Mouse (Mus musculus): ENCODE results near the gene Ugt1a8. TPM values are rescaled to one million over a fixed set of nuclear protein-coding genes. Genes with fewer than 3 reads are reported as not detected.
A peak's percentile ranks its signal among the peaks of the same experiment; 100 is the strongest.
"Not testable (repeated sequence)": the region's sequence is repeated elsewhere in the genome, so short reads cannot be mapped to it uniquely, and the experiment has no call there.

Ugt1a8 gene
- polyA plus RNA-seq, 1 experiment from 2014 or later = not detected

- 85% methylated on average over 2 of the region's 2 CpGs for WGBS
- not testable (repeated sequence) for H3K4me1 ChIP-seq (ENCODE audit: control insufficient read depth, insufficient read depth, low read length); H3K4me2 ChIP-seq (replicated peaks; ENCODE audit: low read depth, low read length); ATAC-seq (ENCODE audit: low FRiP score, low TSS enrichment); H3K9ac ChIP-seq (ENCODE audit: low read depth, low read length); H3K9me3 ChIP-seq (ENCODE audit: control insufficient read depth, low read length); H3K27me3 ChIP-seq (ENCODE audit: control insufficient read depth, insufficient read depth, low read length); H3K36me3 ChIP-seq (ENCODE audit: control insufficient read depth, insufficient read depth, low read length); H3K4me3 ChIP-seq (ENCODE audit: low read length); H3K27ac ChIP-seq (ENCODE audit: low read depth, low read length)
These were observed 41.5 kb downstream of the Ugt1a8 start for GRCm38 (mm10) chr1:88129091-88129490.

GRCm38 (mm10) chr1:88130223-88130622, 42.6 kb downstream of the Ugt1a8 start:
- H3K4me2 ChIP-seq (replicated peaks; ENCODE audit: low read depth, low read length); H3K27ac ChIP-seq (ENCODE audit: low read depth, low read length); H3K4me1 ChIP-seq (ENCODE audit: control insufficient read depth, insufficient read depth, low read length); H3K27me3 ChIP-seq (ENCODE audit: control insufficient read depth, insufficient read depth, low read length); ATAC-seq (ENCODE audit: low FRiP score, low TSS enrichment); H3K9ac ChIP-seq (ENCODE audit: low read depth, low read length); H3K9me3 ChIP-seq (ENCODE audit: control insufficient read depth, low read length); H3K36me3 ChIP-seq (ENCODE audit: control insufficient read depth, insufficient read depth, low read length); H3K4me3 ChIP-seq (ENCODE audit: low read length): not testable (repeated sequence)
- 100% methylated on average over 1 of the region's 1 CpGs for WGBS

GRCm38 (mm10) chr1:88133908-88134456, 46.4 kb downstream of the Ugt1a8 start:
- no peaks in the 10 kb centered on the region for H3K9me3 ChIP-seq (ENCODE audit: control insufficient read depth, low read length)
- no peaks in the 10 kb centered on the region for H3K27me3 ChIP-seq (ENCODE audit: control insufficient read depth, insufficient read depth, low read length)
- no peak overlapping the region for H3K4me2 ChIP-seq (replicated peaks; ENCODE audit: low read depth, low read length)
- 0 out of 2 replicates have a peak overlapping the region, but pooled peaks have one; percentile 42 for H3K27ac ChIP-seq (ENCODE audit: low read depth, low read length)
- no peak for ATAC-seq (ENCODE audit: low FRiP score, low TSS enrichment)
- no peak overlapping the region for H3K9ac ChIP-seq (ENCODE audit: low read depth, low read length)
- H3K4me1 ChIP-seq (ENCODE audit: control insufficient read depth, insufficient read depth, low read length) = peaks cover 8% of the 10 kb centered on the region; the same call in 1 of the 2 replicates
- H3K36me3 ChIP-seq (ENCODE audit: control insufficient read depth, insufficient read depth, low read length) = no peaks in the 10 kb centered on the region
- WGBS = 48% methylated on average over 3 of the region's 3 CpGs
- no peak overlapping the region for H3K4me3 ChIP-seq (ENCODE audit: low read length)

GRCm38 (mm10) chr1:88134457-88135011, 46.9 kb downstream of the Ugt1a8 start, which contains the start of gene Ugt1a6a:
Gene Ugt1a6a (plus strand): TSS chr1:88134809.
- H3K27ac ChIP-seq (ENCODE audit: low read depth, low read length) = 0 out of 2 replicates have a peak within 1 kb of the TSS, but pooled peaks have one; percentile 42

GRCm38 (mm10) chr1:88135229-88135904, 47.8 kb downstream of the Ugt1a8 start:
- H3K36me3 ChIP-seq (ENCODE audit: control insufficient read depth, insufficient read depth, low read length); H3K27me3 ChIP-seq (ENCODE audit: control insufficient read depth, insufficient read depth, low read length); H3K9me3 ChIP-seq (ENCODE audit: control insufficient read depth, low read length); H3K27ac ChIP-seq (ENCODE audit: low read depth, low read length); H3K4me3 ChIP-seq (ENCODE audit: low read length); H3K9ac ChIP-seq (ENCODE audit: low read depth, low read length); H3K4me1 ChIP-seq (ENCODE audit: control insufficient read depth, insufficient read depth, low read length); H3K4me2 ChIP-seq (replicated peaks; ENCODE audit: low read depth, low read length); ATAC-seq (ENCODE audit: low FRiP score, low TSS enrichment): not testable (repeated sequence)
- WGBS = 85% methylated on average over 5 of the region's 6 CpGs

More at GRCm38 (mm10) chr1:88134457-88135011, 46.9 kb downstream of the Ugt1a8 start, which contains the start of gene Ugt1a6a:
- not testable (repeated sequence) for H3K4me1 ChIP-seq (ENCODE audit: control insufficient read depth, insufficient read depth, low read length); H3K36me3 ChIP-seq (ENCODE audit: control insufficient read depth, insufficient read depth, low read length); H3K4me2 ChIP-seq (replicated peaks; ENCODE audit: low read depth, low read length); H3K9ac ChIP-seq (ENCODE audit: low read depth, low read length); H3K4me3 ChIP-seq (ENCODE audit: low read length); H3K9me3 ChIP-seq (ENCODE audit: control insufficient read depth, low read length); H3K27me3 ChIP-seq (ENCODE audit: control insufficient read depth, insufficient read depth, low read length); ATAC-seq (ENCODE audit: low FRiP score, low TSS enrichment)
- 41% methylated on average over 4 of the region's 5 CpGs for WGBS

GRCm38 (mm10) chr1:88136646-88137045, 49.0 kb downstream of the Ugt1a8 start:
- WGBS = 59% methylated on average over 2 of the region's 2 CpGs
- Histone ChIP-seq H3K4me2 (replicated peaks; ENCODE audit: low read depth, low read length) (no peak overlapping the region), H3K36me3 (ENCODE audit: control insufficient read depth, insufficient read depth, low read length) (no peaks in the 10 kb centered on the region), H3K27ac (ENCODE audit: low read depth, low read length) (no peak overlapping the region), H3K4me3 (ENCODE audit: low read length) (no peak overlapping the region), H3K27me3 (ENCODE audit: control insufficient read depth, insufficient read depth, low read length) (no peaks in the 10 kb centered on the region), H3K9me3 (ENCODE audit: control insufficient read depth, low read length) (no peaks in the 10 kb centered on the region), H3K9ac (ENCODE audit: low read depth, low read length) (no peak overlapping the region), H3K4me1 (ENCODE audit: control insufficient read depth, insufficient read depth, low read length) (peaks cover 8% of the 10 kb centered on the region; the same call in 1 of the 2 replicates)
- ATAC-seq (ENCODE audit: low FRiP score, low TSS enrichment) = no peak

- WGBS = 81% methylated on average over 3 of the region's 3 CpGs
- H3K27me3 ChIP-seq (ENCODE audit: control insufficient read depth, insufficient read depth, low read length) = no peaks in the 10 kb centered on the region
- no peak overlapping the region for H3K4me2 ChIP-seq (replicated peaks; ENCODE audit: low read depth, low read length)
- no peaks in the 10 kb centered on the region for H3K36me3 ChIP-seq (ENCODE audit: control insufficient read depth, insufficient read depth, low read length)
- H3K4me1 ChIP-seq (ENCODE audit: control insufficient read depth, insufficient read depth, low read length) = peaks cover 8% of the 10 kb centered on the region; the same call in 1 of the 2 replicates
- no peak overlapping the region for H3K9ac ChIP-seq (ENCODE audit: low read depth, low read length)
- H3K9me3 ChIP-seq (ENCODE audit: control insufficient read depth, low read length) = no peaks in the 10 kb centered on the region
- H3K27ac ChIP-seq (ENCODE audit: low read depth, low read length) = no peak overlapping the region
- H3K4me3 ChIP-seq (ENCODE audit: low read length) = no peak overlapping the region
- no peak for ATAC-seq (ENCODE audit: low FRiP score, low TSS enrichment)
These were observed 49.7 kb downstream of the Ugt1a8 start for GRCm38 (mm10) chr1:88137264-88137663.

GRCm38 (mm10) chr1:88138145-88138544, 50.5 kb downstream of the Ugt1a8 start:
- Histone ChIP-seq H3K4me1 (ENCODE audit: control insufficient read depth, insufficient read depth, low read length) (peaks cover 8% of the 10 kb centered on the region; the same call in 1 of the 2 replicates), H3K27me3 (ENCODE audit: control insufficient read depth, insufficient read depth, low read length) (no peaks in the 10 kb centered on the region), H3K36me3 (ENCODE audit: control insufficient read depth, insufficient read depth, low read length) (no peaks in the 10 kb centered on the region), H3K4me3 (ENCODE audit: low read length) (no peak overlapping the region), H3K4me2 (replicated peaks; ENCODE audit: low read depth, low read length) (no peak overlapping the region), H3K9ac (ENCODE audit: low read depth, low read length) (no peak overlapping the region), H3K9me3 (ENCODE audit: control insufficient read depth, low read length) (no peaks in the 10 kb centered on the region), H3K27ac (ENCODE audit: low read depth, low read length) (no peak overlapping the region)
- ATAC-seq (ENCODE audit: low FRiP score, low TSS enrichment) = no peak
- WGBS = 83% methylated on average over 1 of the region's 1 CpGs

- ATAC-seq (ENCODE audit: low FRiP score, low TSS enrichment) = peak; percentile 60
- H3K27ac ChIP-seq (ENCODE audit: low read depth, low read length); H3K9me3 ChIP-seq (ENCODE audit: control insufficient read depth, low read length); H3K36me3 ChIP-seq (ENCODE audit: control insufficient read depth, insufficient read depth, low read length); H3K4me3 ChIP-seq (ENCODE audit: low read length); H3K4me1 ChIP-seq (ENCODE audit: control insufficient read depth, insufficient read depth, low read length); H3K9ac ChIP-seq (ENCODE audit: low read depth, low read length); H3K27me3 ChIP-seq (ENCODE audit: control insufficient read depth, insufficient read depth, low read length); H3K4me2 ChIP-seq (replicated peaks; ENCODE audit: low read depth, low read length): not testable (repeated sequence)
- 33% methylated on average over 1 of the region's 1 CpGs for WGBS
These were observed 52.9 kb downstream of the Ugt1a8 start for GRCm38 (mm10) chr1:88140492-88140891.
